Mouse (Mus musculus) duodenum, adult 2 months (tissue): ENCODE measurements around the gene Olfr635. TPM values are rescaled to one million over a fixed set of nuclear protein-coding genes. Genes with fewer than 3 reads are reported as not detected.

ENCODE experiments used
- polyA plus RNA-seq: library from polyadenylated mRNA; depleted of rRNA; stranded (reverse); fragments of >200 nt; gene quantifications from 2 replicates; pipeline ENCODE4 v1.2.3, GENCODE M21; 2012; ENCODE audit warnings: low replicate concordance; rRNA removed

Olfr635 gene
- polyA plus RNA-seq, result not detected in 2 replicates

DNA sequence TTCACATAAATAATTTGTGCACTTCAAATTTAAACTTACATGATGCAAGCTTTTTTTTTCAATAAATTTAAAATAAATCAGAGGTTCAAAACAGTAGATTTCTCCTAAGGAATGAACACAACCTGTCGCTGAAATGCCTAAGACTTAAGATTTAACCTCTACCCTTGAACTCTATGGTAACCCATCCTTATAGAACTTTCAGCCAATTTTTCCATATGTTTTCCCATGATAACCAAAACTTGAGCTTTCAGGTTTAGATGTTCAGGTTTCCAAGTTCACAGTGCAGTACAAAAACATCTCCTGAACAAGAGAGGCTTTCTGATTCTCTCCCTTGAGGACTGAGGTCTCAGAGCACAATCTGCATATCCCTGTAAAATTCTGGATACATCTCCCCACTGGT is at the start of gene Olfr635:
TSS of gene Olfr635 (plus strand) at position 301 of the 400 bp plus-strand sequence.

DNA sequence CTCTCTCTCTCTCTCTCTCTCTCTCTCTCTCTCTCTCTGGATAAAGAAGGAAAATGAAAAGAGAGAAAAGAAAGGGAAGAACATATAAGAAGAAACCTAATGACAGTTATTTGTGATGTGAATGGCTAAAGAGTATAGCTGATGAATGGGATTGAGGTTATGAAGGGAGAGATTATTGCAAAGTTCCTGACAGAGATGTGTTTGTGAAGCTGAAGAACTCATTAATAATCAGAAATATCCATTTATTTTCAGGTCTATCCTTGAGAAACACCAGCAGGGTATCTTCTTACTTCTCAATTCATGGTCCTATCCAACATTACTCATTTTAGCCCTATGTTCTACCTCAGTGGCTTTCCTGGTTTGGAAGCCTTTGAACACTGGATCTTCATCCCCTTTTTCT is 42.4 kb upstream of the Olfr635 start, which contains the start of gene Olfr631:
TSS of gene Olfr631 (plus strand) at position 301 of the 400 bp plus-strand sequence.

DNA sequence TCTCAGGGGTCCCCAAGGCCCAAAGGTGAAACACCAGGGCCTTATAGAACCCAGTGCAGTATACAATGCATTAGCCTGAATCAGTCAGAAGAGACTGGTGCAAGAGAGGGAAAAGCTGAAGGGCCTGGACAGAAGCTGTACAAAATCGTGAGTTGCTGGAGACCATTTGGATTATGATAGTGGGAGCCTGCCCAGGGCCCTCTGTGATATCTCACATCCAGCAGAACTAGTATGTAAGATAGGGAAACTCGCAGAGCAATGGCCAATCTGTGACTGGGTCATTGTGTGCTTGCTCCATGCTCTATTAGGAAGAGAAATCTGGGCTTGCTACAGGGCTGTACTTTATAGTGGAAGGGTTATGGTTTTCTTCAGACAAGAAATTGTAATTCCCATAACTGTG is 36.7 kb upstream of the Olfr635 start, which contains the start of gene Olfr632:
TSS of gene Olfr632 (plus strand) at position 84 of the 400 bp plus-strand sequence.

DNA sequence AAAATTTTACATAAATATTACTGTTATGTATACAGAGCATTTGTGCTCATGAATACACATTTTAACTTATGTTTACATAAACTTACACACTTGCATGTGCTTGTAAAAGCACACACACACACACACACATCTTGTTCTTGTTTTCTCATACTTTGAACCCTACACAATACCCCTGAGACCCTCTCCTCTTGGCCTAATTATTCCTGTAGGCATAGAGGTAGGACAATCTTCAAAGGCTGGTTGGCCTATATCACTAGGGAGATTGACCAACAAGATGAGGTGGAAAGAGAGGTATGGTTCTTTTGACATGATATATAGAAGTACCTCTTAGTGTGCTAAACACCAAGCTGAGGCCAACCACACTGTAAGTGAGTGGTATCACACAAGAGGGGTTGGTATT is 26.8 kb upstream of the Olfr635 start, which contains the start of gene Olfr633:
TSS of gene Olfr633 (plus strand) at position 301 of the 400 bp plus-strand sequence.

DNA sequence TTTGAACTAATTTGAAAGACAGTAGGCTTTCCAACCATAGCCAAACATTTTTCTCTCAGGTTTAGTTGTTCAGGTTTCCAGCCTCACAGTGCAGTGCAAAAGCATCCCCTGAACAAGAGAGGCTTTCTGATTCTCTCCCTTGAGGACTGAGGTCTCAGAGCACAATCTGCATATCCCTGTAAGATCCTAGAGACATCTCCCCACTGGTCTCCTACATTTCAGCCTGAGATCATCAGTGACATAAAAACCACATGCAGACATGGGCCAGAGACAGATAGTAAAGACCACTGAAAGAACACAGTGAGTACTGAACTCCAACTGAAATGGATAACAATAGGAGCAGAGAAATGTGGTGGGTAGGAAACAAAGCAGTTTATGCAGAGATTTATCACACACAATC is 27.5 kb downstream of the Olfr635 start, which contains the start of gene Olfr638:
TSS of gene Olfr638 (plus strand) at position 301 of the 400 bp plus-strand sequence.

DNA sequence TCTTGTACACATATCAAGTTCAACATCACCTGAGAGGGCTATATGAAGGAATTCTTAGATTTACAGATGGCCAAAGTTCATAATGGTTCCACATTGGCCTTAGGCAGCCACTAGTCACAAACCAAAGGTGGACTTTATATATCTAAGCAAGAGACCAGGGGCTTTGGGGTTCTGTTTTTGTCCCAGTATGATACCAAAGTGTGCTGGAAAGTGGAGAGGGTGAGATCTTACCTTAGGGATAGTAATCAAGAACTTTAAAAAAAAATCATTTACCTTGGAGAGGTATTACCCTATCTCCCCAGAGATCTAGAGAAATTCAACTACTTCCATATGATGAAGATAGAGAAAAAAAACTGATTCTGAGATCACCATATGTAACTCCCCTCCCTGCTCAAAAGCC is 46.3 kb downstream of the Olfr635 start, which contains the start of gene Olfr639:
TSS of gene Olfr639 (minus strand) at position 101 of the 400 bp plus-strand sequence.

DNA sequence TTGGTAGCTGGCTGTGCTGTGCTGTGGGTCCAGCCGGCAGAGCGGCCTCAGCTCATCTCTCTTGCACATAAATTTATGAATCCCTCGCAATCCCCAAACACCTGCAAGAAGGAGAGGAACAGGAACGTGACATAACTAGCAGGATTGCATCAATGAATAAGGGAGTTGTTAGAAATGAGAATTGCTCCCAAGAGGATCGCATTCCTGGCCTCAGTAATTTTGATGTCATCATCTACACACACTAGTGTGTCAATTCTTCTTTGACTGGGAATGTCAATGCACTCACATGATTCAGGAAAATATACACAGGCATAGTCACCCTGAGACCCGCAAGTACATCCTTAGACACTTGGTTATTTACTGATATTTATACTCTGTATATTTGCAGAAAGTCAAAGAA is 54.5 kb downstream of the Olfr635 start, which contains the start of gene Olfr640:
TSS of gene Olfr640 (minus strand) at position 101 of the 400 bp plus-strand sequence.

DNA sequence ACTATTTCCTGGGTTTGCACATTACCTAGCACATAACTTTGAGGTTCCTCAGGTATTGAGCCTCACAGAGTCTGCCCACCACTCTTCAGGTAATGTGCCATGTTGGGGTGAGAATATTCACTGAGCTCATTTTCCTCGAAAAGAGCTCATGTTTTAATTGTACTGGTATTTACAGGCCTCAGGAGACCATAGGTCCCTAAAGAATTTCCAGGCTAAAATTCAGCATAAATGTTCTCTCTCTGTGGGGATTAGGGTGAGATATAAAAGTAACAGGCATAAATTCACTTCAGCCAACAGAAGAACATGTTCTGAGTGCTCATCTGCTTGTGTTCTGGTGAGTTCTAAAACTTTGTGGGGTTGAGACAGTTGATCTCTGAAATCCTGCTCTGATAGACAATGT is 64.2 kb downstream of the Olfr635 start, which contains the start of gene Olfr641:
TSS of gene Olfr641 (plus strand) at position 301 of the 400 bp plus-strand sequence.

Other genes starting within 250 kb of the Olfr635 start
- not detected in 2 replicates for gene Olfr628, start 240.8 kb upstream of the Olfr635 start, polyA plus RNA-seq
- not detected in 2 replicates for gene Olfr629, start 226.2 kb upstream of the Olfr635 start, polyA plus RNA-seq
- not detected in 2 replicates for gene Olfr630, start 213.8 kb upstream of the Olfr635 start, polyA plus RNA-seq
- not detected in 2 replicates for gene Olfr69, start 199.6 kb upstream of the Olfr635 start, polyA plus RNA-seq
- gene Olfr68, start 191.5 kb upstream of the Olfr635 start, polyA plus RNA-seq, result not detected in 2 replicates
- gene Olfr67, start 179.3 kb upstream of the Olfr635 start, polyA plus RNA-seq, result not detected in 2 replicates
- gene Hbb-bt, start 157.2 kb upstream of the Olfr635 start, polyA plus RNA-seq, result 34.6 and 126 TPM in 2 replicates
- 335 and 1,183 TPM in 2 replicates for gene Hbb-bs, start 143.1 kb upstream of the Olfr635 start, polyA plus RNA-seq
- gene Hbb-bh2, start 130.6 kb upstream of the Olfr635 start, polyA plus RNA-seq, result not detected in 2 replicates
- gene Hbb-bh1, start 128.0 kb upstream of the Olfr635 start, polyA plus RNA-seq, result not detected in 2 replicates
- gene Hbb-y, start 117.9 kb upstream of the Olfr635 start, polyA plus RNA-seq, result not detected in 2 replicates
- not detected in 2 replicates for gene Olfr66, start 84.9 kb upstream of the Olfr635 start, polyA plus RNA-seq
- gene Olfr64, start 76.7 kb upstream of the Olfr635 start, polyA plus RNA-seq, result not detected in 2 replicates
- not detected in 2 replicates for gene Olfr65, start 67.7 kb upstream of the Olfr635 start, polyA plus RNA-seq
- not detected in 2 replicates for gene Olfr631, start 42.3 kb upstream of the Olfr635 start, polyA plus RNA-seq
- gene Olfr632, start 36.8 kb upstream of the Olfr635 start, polyA plus RNA-seq, result 0.20 TPM in 1 of 2 replicates, not detected in the other
- gene Olfr633, start 26.7 kb upstream of the Olfr635 start, polyA plus RNA-seq, result not detected in 2 replicates
- not detected in 2 replicates for gene Olfr638, start 27.6 kb downstream of the Olfr635 start, polyA plus RNA-seq
- gene Olfr639, start 46.2 kb downstream of the Olfr635 start, polyA plus RNA-seq, result not detected in 2 replicates
- gene Olfr640, start 54.4 kb downstream of the Olfr635 start, polyA plus RNA-seq, result not detected in 2 replicates
- not detected in 2 replicates for gene Olfr641, start 64.3 kb downstream of the Olfr635 start, polyA plus RNA-seq
- gene Olfr642, start 81.5 kb downstream of the Olfr635 start, polyA plus RNA-seq, result not detected in 2 replicates
- not detected in 2 replicates for gene 4930516K23Rik, start 90.3 kb downstream of the Olfr635 start, polyA plus RNA-seq
- not detected in 2 replicates for gene Olfr644, start 100.7 kb downstream of the Olfr635 start, polyA plus RNA-seq
- gene Olfr645, start 114.3 kb downstream of the Olfr635 start, polyA plus RNA-seq, result not detected in 2 replicates
- not detected in 2 replicates for gene Olfr646, start 133.7 kb downstream of the Olfr635 start, polyA plus RNA-seq
- gene Ubqln5, start 158.7 kb downstream of the Olfr635 start, polyA plus RNA-seq, result not detected in 2 replicates
- gene Olfr643, start 166.3 kb downstream of the Olfr635 start, polyA plus RNA-seq, result not detected in 2 replicates
- not detected in 2 replicates for gene Ubqln3, start 172.1 kb downstream of the Olfr635 start, polyA plus RNA-seq
- gene Ubqlnl, start 179.4 kb downstream of the Olfr635 start, polyA plus RNA-seq, result not detected in 2 replicates
- not detected in 2 replicates for gene Olfm5, start 193.7 kb downstream of the Olfr635 start, polyA plus RNA-seq
- not detected in 2 replicates for gene Olfr648, start 212.2 kb downstream of the Olfr635 start, polyA plus RNA-seq
- gene Olfr649, start 224.8 kb downstream of the Olfr635 start, polyA plus RNA-seq, result not detected in 2 replicates
- 0.24 and 0.58 TPM in 2 replicates for gene Trim6, start 247.6 kb downstream of the Olfr635 start, polyA plus RNA-seq